Mouse (Mus musculus): ENCODE measurements at regions not wholly inside any gene's neighbourhood (a gene's known extent, or its start where the extent isn't known, plus 50 kb on each side); places are given as distances from the start of the nearest gene placed in this dataset.

- peaks cover 3% of the 10 kb centered on the region for H3K9me3 ChIP-seq (replicated peaks; ENCODE audit: low read length)
Measured at GRCm38 (mm10) chr11:114199081-114199586, 132.3 kb upstream of the Sdk2 start.

GRCm38 (mm10) chr11:114198317-114199032 lies 131.6 kb upstream of the Sdk2 start:
- no peak for DNase-seq (ENCODE audit: extremely low read depth)
- in situ Hi-C loops (cut with MboI; ENCODE audit: low pct_ligation_motif_present, low pct_unique_long_range_greater_than_20kb, low sequenced_read_pairs) = no loop called here

More at GRCm38 (mm10) chr11:114199081-114199586, 132.3 kb upstream of the Sdk2 start:
- Histone ChIP-seq H3K4me1 (ENCODE audit: control insufficient read depth in 1 of 2, insufficient read depth in 2 of 2) (peaks cover 0 to 11% of the 10 kb centered on the region in 2 experiments; a peak in 2 of 4 replicates), H3K27ac (ENCODE audit: insufficient read depth, low read depth) (no peak overlapping the region), H3K4me2 (ENCODE audit: insufficient read depth, low read depth, poor library complexity, severe bottlenecking) (no peak overlapping the region), H3K4me3 (replicated peaks in 1 of 3; ENCODE audit: low read depth in 2 of 3, low read length in 2 of 3, poor library complexity in 1 of 3) (no peak overlapping the region), H3K9ac (ENCODE audit: insufficient read depth, low read depth) (no peak overlapping the region), H3K27me3 (replicated peaks) (peaks cover 66% of the 10 kb centered on the region), H3K36me3 (replicated peaks in 1 of 2; ENCODE audit: control insufficient read depth in 1 of 2, insufficient read depth in 1 of 2, low read length in 1 of 2) (no peaks in the 10 kb centered on the region), H3K79me2 (replicated peaks; ENCODE audit: control insufficient read depth, extremely low read depth, insufficient read depth, poor library complexity, severe bottlenecking) (no peaks in the 10 kb centered on the region)
- dilution Hi-C loops (cut with MboI; ENCODE audit: extremely low pct_ligation_motif_present, extremely low pct_unique_long_range_greater_than_20kb, low sequenced_read_pairs) (no loop called here), in situ Hi-C loops (cut with MboI; ENCODE audit: low pct_ligation_motif_present, low pct_unique_long_range_greater_than_20kb, low sequenced_read_pairs) (no loop called here)
- no peak for TF ChIP-seq USF2 (conservative IDR thresholded peaks at IDR 0.05; ENCODE audit: low read depth, low read length)
- no peak for TF ChIP-seq UBTF (IDR thresholded peaks at IDR 0.05; ENCODE audit: low read depth, low read length)
- TF ChIP-seq MXI1 (IDR thresholded peaks at IDR 0.05; ENCODE audit: low read depth, low read length) = no peak
- no peak for TF ChIP-seq ZKSCAN1 (IDR thresholded peaks at IDR 0.05; ENCODE audit: borderline replicate concordance, low read depth, low read length)
- TF ChIP-seq MEF2A (IDR thresholded peaks at IDR 0.05; ENCODE audit: borderline replicate concordance, low read depth, low read length) = no peak
- TF ChIP-seq USF1 (IDR thresholded peaks at IDR 0.05; ENCODE audit: low read depth, low read length) = no peak
- no peak for TF ChIP-seq KAT2A (IDR thresholded peaks at IDR 0.05; ENCODE audit: insufficient replicate concordance, low read length)
- no peak for TF ChIP-seq CTCF (conservative IDR thresholded peaks at IDR 0.05 in 1 of 2, IDR thresholded peaks at IDR 0.05 in 1 of 2; ENCODE audit: low read depth in 2 of 2, low read length in 2 of 2)
- TF ChIP-seq TBP (conservative IDR thresholded peaks at IDR 0.05; ENCODE audit: low read depth, low read length) = no peak
- TF ChIP-seq SMC3 (IDR thresholded peaks at IDR 0.05; ENCODE audit: low read depth, low read length) = no peak
- TF ChIP-seq NELFE (IDR thresholded peaks at IDR 0.05; ENCODE audit: low read depth, low read length) = no peak
- TF ChIP-seq TCF12 (IDR thresholded peaks at IDR 0.05; ENCODE audit: low read depth, low read length) = no peak
- DNase-seq (ENCODE audit: extremely low read depth) = no peak

More at GRCm38 (mm10) chr11:114198317-114199032, 131.6 kb upstream of the Sdk2 start:
- H3K4me3 ChIP-seq (replicated peaks in 1 of 3; ENCODE audit: low read depth in 2 of 3, low read length in 2 of 3, poor library complexity in 1 of 3) = no peak overlapping the region
- H3K36me3 ChIP-seq (replicated peaks in 1 of 2; ENCODE audit: control insufficient read depth in 1 of 2, insufficient read depth in 1 of 2, low read length in 1 of 2) = no peaks in the 10 kb centered on the region
- H3K27ac ChIP-seq (ENCODE audit: insufficient read depth, low read depth) = no peak overlapping the region
- TF ChIP-seq IRF4 (IDR thresholded peaks at IDR 0.05; ENCODE audit: low read depth, low read length) (no peak), MYC (IDR thresholded peaks at IDR 0.05; ENCODE audit: low read depth, low read length) (no peak), USF2 (conservative IDR thresholded peaks at IDR 0.05; ENCODE audit: low read depth, low read length) (no peak), RCOR1 (conservative IDR thresholded peaks at IDR 0.05; ENCODE audit: low read depth, low read length) (no peak), GABPA (IDR thresholded peaks at IDR 0.05; ENCODE audit: insufficient replicate concordance, low read depth, low read length) (no peak), UBTF (IDR thresholded peaks at IDR 0.05; ENCODE audit: low read depth, low read length) (no peak), CHD1 (IDR thresholded peaks at IDR 0.05; ENCODE audit: low read depth, low read length) (no peak), ZKSCAN1 (IDR thresholded peaks at IDR 0.05; ENCODE audit: borderline replicate concordance, low read depth, low read length) (no peak)
- no peak overlapping the region for H3K9ac ChIP-seq (ENCODE audit: insufficient read depth, low read depth)
- H3K4me2 ChIP-seq (ENCODE audit: insufficient read depth, low read depth, poor library complexity, severe bottlenecking) = no peak overlapping the region
- peaks cover 65% of the 10 kb centered on the region for H3K27me3 ChIP-seq (replicated peaks)
- H3K79me2 ChIP-seq (replicated peaks; ENCODE audit: control insufficient read depth, extremely low read depth, insufficient read depth, poor library complexity, severe bottlenecking) = no peaks in the 10 kb centered on the region
- H3K4me1 ChIP-seq (ENCODE audit: control insufficient read depth in 1 of 2, insufficient read depth in 2 of 2) = peaks cover 0 to 17% of the 10 kb centered on the region in 2 experiments; a peak in 2 of 4 replicates
- H3K9me3 ChIP-seq (replicated peaks; ENCODE audit: low read length) = peaks cover 3% of the 10 kb centered on the region
- dilution Hi-C loops (cut with MboI; ENCODE audit: extremely low pct_ligation_motif_present, extremely low pct_unique_long_range_greater_than_20kb, low sequenced_read_pairs) = no loop called here

Data from CH12.LX (cell line).